Mouse (Mus musculus) liver, postnatal 0 days (tissue): ENCODE measurements at regions not wholly inside any gene's neighbourhood (a gene's known extent, or its start where the extent isn't known, plus 50 kb on each side); places are given as distances from the start of the nearest gene placed in this dataset.

ENCODE experiments used
- CTCF ChIP-seq: sonication (generic); IDR thresholded peaks from 2 replicates; pipeline ENCODE4 v1.5.1; 2016; ENCODE audit warnings: antibody characterized with exemption, low read depth
- EP300 ChIP-seq: IDR thresholded peaks from 2 replicates; pipeline ENCODE4 v1.6.1; 2016; ENCODE audit warnings: antibody characterized with exemption, low read depth, mild to moderate bottlenecking

GRCm38 (mm10) chr12:59509857-59510256 lies 290.3 kb upstream of the Fbxo33 start:
- no peak for TF ChIP-seq CTCF
- TF ChIP-seq EP300, result no peak
